Mouse (Mus musculus) G1E (cell line): Measurements from ENCODE around the gene Wwox.

Experiments
- CTCF ChIP-seq: IDR thresholded peaks from 2 replicates; pipeline ENCODE4 v1.5.1; 2012; ENCODE audit warnings: low read depth, low read length, inconsistent platforms, mixed read lengths
- GATA1 ChIP-seq: IDR thresholded peaks from 2 replicates; pipeline ENCODE4 v1.6.1; 2012; ENCODE audit warnings: borderline replicate concordance, low read length, inconsistent platforms, mixed read lengths
- POLR2AphosphoS5 ChIP-seq: IDR thresholded peaks from 2 replicates; pipeline ENCODE4 v1.6.1; 2012; ENCODE audit warnings: low read depth, low read length, inconsistent platforms; ENCODE audit not compliant: insufficient replicate concordance

- TF ChIP-seq CTCF (no peak), POLR2AphosphoS5 (no peak), GATA1 (no peak)
Measured at GRCm38 (mm10) chr8:114982762-114983161, 543.3 kb downstream of the Wwox start.
